Mouse (Mus musculus) hindbrain, embryonic 12.5 days (tissue): ENCODE measurements at regions not wholly inside any gene's neighbourhood (a gene's known extent, or its start where the extent isn't known, plus 50 kb on each side); places are given as distances from the start of the nearest gene placed in this dataset.

Experiments used
- ATAC-seq: fragments of 200-750 bp; cut with Nextera tagmentation; 2 replicates; pipeline ENCODE4 v1.8.0; 2017; ENCODE audit warnings: moderate TSS enrichment; ENCODE audit not compliant: low FRiP score
- H3K27ac ChIP-seq: fragments of 300-500 bp; sonication (generic); 2 replicates; pipeline ENCODE4 v1.5.1; 2016; ENCODE audit warnings: mild to moderate bottlenecking
- H3K27me3 ChIP-seq: fragments of 300-500 bp; sonication (generic); 2 replicates; pipeline ENCODE4 v1.6.1; 2016; ENCODE audit warnings: mild to moderate bottlenecking
- H3K36me3 ChIP-seq: fragments of 300-500 bp; sonication (generic); 2 replicates; pipeline ENCODE4 v1.6.1; 2016; ENCODE audit warnings: mild to moderate bottlenecking
- H3K4me1 ChIP-seq: fragments of 300-500 bp; sonication (generic); 2 replicates; pipeline ENCODE4 v1.6.1; 2016
- H3K4me2 ChIP-seq: fragments of 300-500 bp; sonication (generic); replicated peaks from 2 replicates; pipeline ENCODE4 v1.6.1; 2016; ENCODE audit warnings: mild to moderate bottlenecking
- H3K4me3 ChIP-seq: fragments of 300-500 bp; sonication (generic); 2 replicates; pipeline ENCODE4 v1.5.1; 2016; ENCODE audit warnings: mild to moderate bottlenecking
- H3K9ac ChIP-seq: fragments of 300-500 bp; sonication (generic); 2 replicates; pipeline ENCODE4 v1.6.1; 2016; ENCODE audit warnings: mild to moderate bottlenecking, moderate library complexity
- H3K9me3 ChIP-seq: fragments of 300-500 bp; sonication (generic); replicated peaks from 2 replicates; pipeline ENCODE4 v1.6.1; 2016; ENCODE audit warnings: mild to moderate bottlenecking
- WGBS: fragments of 180-500 bp; shearing (Covaris S2); methylation state at CpG from one replicate; pipeline ENCODE4 v1.1.7; 2016; 5-methylcytosine and 5-hydroxymethylcytosine counted together

DNA sequence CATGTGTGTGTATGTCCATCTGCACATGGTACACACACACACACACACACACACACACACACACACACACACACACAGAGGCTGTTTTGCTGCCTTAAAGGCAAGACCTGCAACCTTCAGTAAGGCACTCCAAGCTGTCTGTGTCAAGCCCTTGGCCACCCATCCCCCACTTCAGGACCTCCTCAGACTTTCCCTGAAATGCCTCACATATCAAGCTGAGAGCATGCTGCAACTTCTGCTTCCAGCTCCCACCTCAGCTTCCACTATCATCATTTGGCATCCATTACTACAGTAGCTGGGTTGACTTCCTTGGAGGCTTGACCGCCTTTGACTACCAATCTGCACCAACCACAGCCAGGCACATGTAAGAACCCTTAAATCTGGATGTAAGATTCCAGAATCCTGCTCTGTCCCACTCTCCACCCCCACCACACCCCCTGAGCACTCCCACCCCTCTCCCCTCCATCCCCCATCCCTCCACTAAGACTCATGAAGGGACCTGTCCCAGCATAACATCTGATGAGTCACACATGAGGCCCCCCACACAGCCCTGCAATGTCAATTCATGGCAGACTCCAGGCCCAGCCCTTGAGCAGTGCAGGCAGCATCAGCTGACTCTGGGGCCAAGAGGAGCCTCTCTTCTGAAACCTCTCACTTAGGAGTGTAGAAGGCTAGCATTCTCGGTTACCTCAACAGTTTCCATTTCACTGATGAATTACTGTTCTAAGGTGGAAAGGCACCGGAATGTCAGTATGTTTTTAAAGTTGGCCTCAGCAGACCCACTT, 196.8 kb upstream of the Dio3 start:
- ATAC-seq = no peak
- no peak overlapping the region for H3K4me3 ChIP-seq
- no peaks in the 10 kb centered on the region for H3K27me3 ChIP-seq
- no peaks in the 10 kb centered on the region for H3K36me3 ChIP-seq
- H3K9ac ChIP-seq = no peak overlapping the region
- peaks cover 4% of the 10 kb centered on the region; the same call in 1 of the 2 replicates for H3K4me1 ChIP-seq
- H3K4me2 ChIP-seq = no peak overlapping the region
- H3K27ac ChIP-seq = no peak overlapping the region
- 0 out of 2 replicates have a peak, but pooled peaks cover 5% of the 10 kb centered on the region for H3K9me3 ChIP-seq
- 87% methylated on average over 3 of the region's 3 CpGs for WGBS

DNA sequence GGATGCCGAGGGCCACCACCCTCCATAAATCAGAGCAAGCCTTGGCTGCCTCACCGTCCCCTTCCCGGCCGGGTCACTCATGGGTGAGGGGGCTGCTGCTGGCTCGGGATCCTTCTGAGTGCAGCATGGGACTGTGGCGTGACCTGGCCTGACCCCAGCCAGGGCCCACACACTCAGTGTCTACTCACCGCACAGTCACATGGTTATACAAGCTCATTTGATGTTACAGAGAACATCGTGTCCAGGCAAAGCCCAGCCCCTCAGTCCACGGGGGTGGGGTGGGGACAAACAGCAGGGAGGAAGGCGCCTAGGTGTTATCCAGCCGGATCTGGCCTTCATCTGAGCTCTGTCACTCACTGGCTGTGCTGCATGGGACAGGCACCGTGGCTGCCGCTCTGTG, 195.9 kb upstream of the Dio3 start:
- no peaks in the 10 kb centered on the region for H3K36me3 ChIP-seq
- 50% methylated on average over 13 of the region's 13 CpGs for WGBS

DNA sequence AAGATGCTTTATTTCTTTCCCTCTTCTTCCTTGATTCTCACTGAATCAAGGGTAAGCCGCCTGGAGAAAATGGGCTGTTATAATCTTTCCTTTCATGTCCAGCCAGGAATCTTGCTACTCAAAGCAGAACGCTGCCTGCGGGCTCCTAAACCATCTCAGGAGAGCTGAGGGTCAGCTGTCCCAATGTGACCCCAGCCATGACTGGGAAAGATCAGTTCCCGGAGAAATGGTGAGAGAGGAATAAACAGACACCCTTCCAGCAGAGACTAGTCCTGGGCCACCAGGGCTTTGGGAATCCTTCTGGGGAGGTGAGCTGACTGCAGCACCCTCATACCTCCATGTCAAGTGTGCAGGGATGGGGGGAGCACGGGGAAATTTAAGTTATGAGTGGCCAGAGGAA, 195.4 kb upstream of the Dio3 start:
- Histone ChIP-seq H3K36me3 (no peaks in the 10 kb centered on the region), H3K27ac (no peak overlapping the region), H3K4me1 (peaks cover 4% of the 10 kb centered on the region; the same call in 1 of the 2 replicates), H3K27me3 (no peaks in the 10 kb centered on the region), H3K9me3 (0 out of 2 replicates have a peak, but pooled peaks cover 5% of the 10 kb centered on the region), H3K4me3 (no peak overlapping the region), H3K9ac (no peak overlapping the region), H3K4me2 (no peak overlapping the region)
- no peak for ATAC-seq
- 68% methylated on average over 5 of the region's 5 CpGs for WGBS

More for the DNA sequence above, 195.9 kb upstream of the Dio3 start:
- Histone ChIP-seq H3K9me3 (0 out of 2 replicates have a peak, but pooled peaks cover 5% of the 10 kb centered on the region), H3K27me3 (no peaks in the 10 kb centered on the region), H3K4me2 (no peak overlapping the region), H3K4me3 (no peak overlapping the region), H3K27ac (no peak overlapping the region), H3K4me1 (peaks cover 4% of the 10 kb centered on the region; the same call in 1 of the 2 replicates), H3K9ac (no peak overlapping the region)
- no peak for ATAC-seq

DNA sequence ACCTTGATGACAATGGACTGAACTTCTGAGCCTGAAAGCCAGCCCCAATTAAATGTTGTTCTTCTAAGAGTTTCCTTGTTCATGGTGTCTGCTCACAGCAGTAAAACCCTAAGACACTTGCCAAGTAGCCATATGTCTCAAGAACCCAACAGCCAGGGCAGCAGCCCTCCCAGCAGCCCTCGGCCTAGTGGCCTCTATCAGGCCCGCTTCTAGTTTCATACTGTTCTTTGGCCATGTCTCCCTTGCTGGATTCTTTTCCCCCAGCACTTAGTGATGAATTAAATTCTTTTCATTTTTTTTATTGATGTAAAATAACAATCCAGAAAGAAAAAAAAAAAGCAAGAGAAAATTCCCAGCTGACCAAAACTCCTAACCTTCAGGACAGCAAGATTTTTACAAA, 191.9 kb upstream of the Dio3 start:
- ATAC-seq = no peak
- WGBS = 85% methylated on average over 2 of the region's 2 CpGs
- no peak overlapping the region for H3K4me3 ChIP-seq

DNA sequence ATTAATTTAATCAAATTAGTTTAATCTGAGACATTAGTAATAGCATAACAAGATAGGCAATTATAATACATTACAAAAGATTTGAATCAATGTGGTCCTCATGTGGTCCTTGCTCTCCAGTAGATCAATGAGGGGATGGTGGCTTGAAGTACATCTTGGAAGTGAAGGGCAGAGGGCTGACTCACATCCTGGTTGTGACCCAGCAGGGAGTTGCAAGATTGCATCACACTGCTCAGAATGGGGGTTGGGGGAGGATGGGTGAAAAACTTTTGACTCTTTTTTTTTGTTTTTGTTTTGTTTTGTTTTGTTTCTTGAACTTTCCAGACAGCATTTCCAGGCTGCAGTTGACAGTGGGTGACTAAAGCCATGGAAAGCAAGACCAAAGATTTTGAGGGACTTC, 191.1 kb upstream of the Dio3 start:
- no peak overlapping the region for H3K4me3 ChIP-seq
- no peaks in the 10 kb centered on the region for H3K9me3 ChIP-seq
- H3K36me3 ChIP-seq = no peaks in the 10 kb centered on the region
- H3K4me1 ChIP-seq = peaks cover 7% of the 10 kb centered on the region; the same call in 1 of the 2 replicates
- H3K27me3 ChIP-seq = no peaks in the 10 kb centered on the region
- no peak overlapping the region for H3K27ac ChIP-seq
- no peak for ATAC-seq
- no peak overlapping the region for H3K9ac ChIP-seq
- H3K4me2 ChIP-seq = no peak overlapping the region

More for the DNA sequence above, 191.9 kb upstream of the Dio3 start:
- Histone ChIP-seq H3K27ac (no peak overlapping the region), H3K36me3 (no peaks in the 10 kb centered on the region), H3K4me1 (peaks cover 4% of the 10 kb centered on the region; the same call in 1 of the 2 replicates), H3K4me2 (no peak overlapping the region), H3K9me3 (no peaks in the 10 kb centered on the region), H3K27me3 (no peaks in the 10 kb centered on the region), H3K9ac (no peak overlapping the region)

DNA sequence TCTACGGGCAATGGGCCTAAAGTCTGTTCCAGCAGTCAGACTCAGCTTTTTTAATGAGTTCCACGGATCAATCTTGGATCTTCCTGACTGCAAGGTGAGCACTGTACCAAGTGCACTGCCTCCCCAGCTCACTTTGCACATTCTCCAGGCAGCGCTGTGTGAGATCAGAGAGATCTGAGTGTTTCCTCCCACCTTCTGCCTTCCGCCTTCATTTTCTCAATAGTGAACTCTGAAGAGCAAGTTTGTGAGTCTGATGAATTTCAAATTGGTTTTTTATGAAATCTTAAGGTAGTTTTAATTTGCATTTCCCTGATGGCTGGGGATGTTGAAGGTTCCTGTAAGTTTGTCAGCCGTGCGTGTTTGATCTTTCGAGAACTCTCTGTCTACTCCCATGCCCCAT, 176.7 kb upstream of the Dio3 start:
- Histone ChIP-seq H3K4me1 (no peaks in the 10 kb centered on the region), H3K27me3 (no peaks in the 10 kb centered on the region), H3K27ac (no peak overlapping the region), H3K36me3 (no peaks in the 10 kb centered on the region), H3K4me2 (no peak overlapping the region), H3K9me3 (peaks cover 7% of the 10 kb centered on the region; the same call in 1 of the 2 replicates), H3K4me3 (no peak overlapping the region), H3K9ac (no peak overlapping the region)
- WGBS = 90% methylated on average over 7 of the region's 7 CpGs
- no peak for ATAC-seq

DNA sequence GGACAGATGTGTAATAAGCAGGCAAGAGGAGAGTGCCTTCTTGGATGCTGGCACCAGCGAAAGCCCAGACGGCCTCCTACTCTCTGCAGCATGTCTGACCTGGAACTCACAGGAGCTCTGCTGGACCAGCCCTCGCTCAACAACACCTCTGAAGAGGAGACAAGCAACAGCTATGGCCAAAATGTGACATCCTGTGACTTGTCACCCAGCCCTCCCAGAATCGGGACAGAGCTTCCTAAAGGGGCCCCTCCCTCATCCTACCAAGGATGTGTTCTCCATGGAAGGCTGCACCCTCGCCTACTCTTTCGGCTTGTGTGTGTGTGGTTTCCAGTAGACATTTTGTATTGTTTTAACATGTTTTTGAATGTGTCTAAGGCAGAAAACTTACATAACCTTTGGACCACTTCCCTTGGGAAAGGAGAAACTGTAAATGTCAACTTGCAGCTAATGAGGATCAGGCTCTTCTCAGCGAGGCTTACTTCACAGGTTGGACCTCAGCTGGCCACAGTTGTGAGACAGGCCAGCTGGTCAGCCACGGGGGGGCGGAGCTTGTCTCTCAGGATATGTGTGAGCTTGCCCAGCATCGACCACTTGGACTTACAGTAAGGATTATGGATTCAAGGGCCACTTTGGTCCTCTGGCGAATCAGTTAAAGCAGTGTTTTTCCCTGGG, 166.7 kb upstream of the Dio3 start:
- WGBS = 70% methylated on average over 11 of the region's 11 CpGs
- no peak for ATAC-seq
- Histone ChIP-seq H3K9me3 (no peaks in the 10 kb centered on the region), H3K4me3 (no peak overlapping the region), H3K36me3 (no peaks in the 10 kb centered on the region), H3K4me1 (0 out of 2 replicates have a peak, but pooled peaks cover 3% of the 10 kb centered on the region), H3K27me3 (no peaks in the 10 kb centered on the region), H3K4me2 (no peak overlapping the region), H3K9ac (no peak overlapping the region), H3K27ac (no peak overlapping the region)

DNA sequence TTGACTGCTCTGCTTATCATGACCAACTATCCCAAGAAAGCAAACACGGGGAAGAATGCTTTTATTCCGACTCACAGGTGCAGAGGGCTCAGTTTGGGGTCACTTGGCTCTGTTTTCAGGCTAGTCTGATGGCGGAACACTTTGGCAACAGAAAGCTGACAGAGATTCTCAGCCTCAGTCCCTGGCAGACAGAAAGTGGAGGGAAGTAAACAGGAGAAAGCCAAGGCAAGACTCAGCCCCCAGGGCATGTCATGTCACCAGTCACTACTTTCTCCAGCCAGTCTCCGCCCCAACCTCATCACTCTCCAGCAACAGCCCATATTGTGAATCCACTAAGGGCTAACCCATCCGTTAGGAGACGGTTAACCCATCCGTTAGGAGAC, 166.2 kb upstream of the Dio3 start:
- no peak for ATAC-seq
- H3K4me1 ChIP-seq = 0 out of 2 replicates have a peak, but pooled peaks cover 3% of the 10 kb centered on the region
- no peak overlapping the region for H3K4me3 ChIP-seq
- no peak overlapping the region for H3K4me2 ChIP-seq
- H3K36me3 ChIP-seq = no peaks in the 10 kb centered on the region
- H3K9ac ChIP-seq = no peak overlapping the region
- WGBS = 83% methylated on average over 7 of the region's 7 CpGs
- H3K27me3 ChIP-seq = no peaks in the 10 kb centered on the region
- H3K9me3 ChIP-seq = no peaks in the 10 kb centered on the region
- no peak overlapping the region for H3K27ac ChIP-seq

DNA sequence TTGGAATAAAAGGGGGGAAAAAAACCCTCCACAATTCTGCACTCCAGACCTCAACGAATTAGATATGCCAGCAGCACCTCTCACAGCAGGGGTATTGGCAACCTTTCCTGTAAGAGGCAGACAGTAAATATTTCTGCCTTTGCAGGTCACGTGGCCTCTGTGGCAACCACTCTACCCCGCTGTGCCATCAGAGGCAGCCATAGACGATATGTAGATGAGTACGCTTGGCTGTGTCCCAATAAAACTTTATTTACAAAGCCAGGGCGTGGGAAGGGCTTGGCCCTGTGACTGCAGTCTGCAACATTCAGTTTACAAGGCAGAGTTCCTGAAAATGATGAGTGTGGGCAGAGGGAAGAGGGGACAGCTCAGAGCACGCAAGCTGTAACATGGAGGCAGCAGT, 158.7 kb upstream of the Dio3 start:
- ATAC-seq = no peak

DNA sequence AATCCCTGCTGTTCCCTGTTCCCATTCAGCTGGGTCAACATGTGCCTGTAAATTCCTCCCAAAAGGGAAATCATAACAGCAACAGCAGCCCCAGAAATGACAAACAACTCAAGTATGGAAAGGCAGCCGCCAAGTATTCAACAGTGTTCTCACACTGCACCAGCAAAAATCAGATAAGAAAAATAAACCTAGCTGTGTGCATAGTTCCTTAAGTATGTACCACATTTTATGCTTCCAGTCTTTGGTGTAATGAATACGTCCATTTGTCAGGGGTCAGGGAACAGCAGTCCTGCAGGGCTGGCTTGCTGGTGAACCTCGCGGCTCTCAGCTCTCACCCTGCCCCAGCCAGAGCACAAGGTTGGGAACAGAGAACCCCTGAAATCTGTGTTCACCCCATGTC, 155.9 kb upstream of the Dio3 start:
- Histone ChIP-seq H3K4me3 (no peak overlapping the region), H3K27ac (no peak overlapping the region), H3K4me1 (no peaks in the 10 kb centered on the region), H3K4me2 (no peak overlapping the region), H3K9me3 (no peaks in the 10 kb centered on the region), H3K9ac (no peak overlapping the region), H3K36me3 (no peaks in the 10 kb centered on the region), H3K27me3 (no peaks in the 10 kb centered on the region)
- ATAC-seq = no peak
- 71% methylated on average over 4 of the region's 4 CpGs for WGBS

More for the DNA sequence above, 158.7 kb upstream of the Dio3 start:
- H3K9me3 ChIP-seq = no peaks in the 10 kb centered on the region
- H3K9ac ChIP-seq = no peak overlapping the region
- no peak overlapping the region for H3K4me3 ChIP-seq
- no peak overlapping the region for H3K4me2 ChIP-seq
- H3K36me3 ChIP-seq = no peaks in the 10 kb centered on the region
- no peak overlapping the region for H3K27ac ChIP-seq
- H3K27me3 ChIP-seq = no peaks in the 10 kb centered on the region
- WGBS = 65% methylated on average over 7 of the region's 7 CpGs
- H3K4me1 ChIP-seq = no peaks in the 10 kb centered on the region

DNA sequence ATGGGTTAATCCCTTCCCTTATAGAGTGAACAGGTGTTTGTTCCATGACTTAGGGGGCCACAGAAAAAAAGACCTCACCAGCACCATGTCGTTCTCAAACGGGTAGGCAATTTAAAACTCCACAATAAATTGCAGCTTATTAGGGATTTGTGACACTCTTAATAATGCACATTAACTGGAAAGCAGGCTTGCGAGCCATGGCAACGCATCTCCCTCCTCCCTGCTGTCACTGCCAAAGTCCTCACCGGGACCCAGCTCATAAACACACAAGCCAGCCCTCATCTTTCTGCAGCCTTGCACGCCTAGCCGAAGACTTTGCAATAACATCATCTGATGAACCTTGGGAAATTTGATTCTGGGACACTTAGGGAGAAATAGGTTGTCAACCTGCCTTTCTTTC, 152.3 kb upstream of the Dio3 start:
- no peak overlapping the region for H3K4me2 ChIP-seq
- no peak overlapping the region for H3K27ac ChIP-seq
- no peak overlapping the region for H3K4me3 ChIP-seq
- no peaks in the 10 kb centered on the region for H3K4me1 ChIP-seq
- H3K36me3 ChIP-seq = no peaks in the 10 kb centered on the region
- ATAC-seq = no peak
- H3K9ac ChIP-seq = no peak overlapping the region
- H3K9me3 ChIP-seq = no peaks in the 10 kb centered on the region
- no peaks in the 10 kb centered on the region for H3K27me3 ChIP-seq
- WGBS = 80% methylated on average over 7 of the region's 7 CpGs

DNA sequence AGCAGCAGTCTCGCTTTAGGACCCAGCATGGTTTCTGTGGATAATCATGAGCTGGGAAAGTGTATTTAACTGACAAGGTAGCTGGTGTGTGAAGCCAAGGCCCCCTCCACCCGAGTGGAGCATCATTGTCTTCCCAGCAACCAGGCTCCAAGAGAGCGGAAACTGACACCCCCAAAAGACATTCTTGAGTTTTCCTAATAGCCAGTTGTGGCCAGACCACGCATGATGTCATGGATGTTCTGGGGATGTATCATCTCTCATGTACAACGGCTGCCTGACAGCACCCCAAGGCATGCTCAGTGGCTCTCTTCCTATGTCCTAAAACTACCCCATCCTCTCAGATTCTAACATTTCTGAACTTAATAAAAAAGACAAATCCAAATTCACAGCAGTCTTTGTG, 133.5 kb upstream of the Dio3 start:
- Histone ChIP-seq H3K4me2 (no peak overlapping the region), H3K36me3 (no peaks in the 10 kb centered on the region), H3K27ac (no peak overlapping the region), H3K4me1 (no peaks in the 10 kb centered on the region), H3K4me3 (no peak overlapping the region), H3K9me3 (peaks cover 5% of the 10 kb centered on the region), H3K9ac (no peak overlapping the region), H3K27me3 (no peaks in the 10 kb centered on the region)
- ATAC-seq = no peak
- 62% methylated on average over 5 of the region's 5 CpGs for WGBS
